Mouse (Mus musculus) midbrain, embryonic 14.5 days (tissue): Measurements from ENCODE around the gene Eif4e2. TPM values are rescaled to one million over a fixed set of nuclear protein-coding genes. Genes with fewer than 3 reads are reported as not detected.

Source experiments
- ATAC-seq: fragments of 200-750 bp; cut with Nextera tagmentation; 2 replicates; pipeline ENCODE4 v1.8.0; 2017; ENCODE audit warnings: moderate number of reproducible peaks, moderate library complexity; ENCODE audit not compliant: low FRiP score, low TSS enrichment
- DNase-seq: peaks from one replicate; pipeline ENCODE4 v3.0.0-alpha.2; 2015
- H3K27ac ChIP-seq: fragments of 300-500 bp; sonication (generic); replicated peaks from 2 replicates; pipeline ENCODE4 v1.5.1; 2014; ENCODE audit warnings: mild to moderate bottlenecking, low read depth, low read length, moderate library complexity
- H3K27me3 ChIP-seq: fragments of 300-500 bp; sonication (generic); 2 replicates; pipeline ENCODE4 v1.6.1; 2014; ENCODE audit warnings: low read length, control low read depth, mixed read lengths; ENCODE audit not compliant: control insufficient read depth, insufficient read depth
- H3K36me3 ChIP-seq: fragments of 300-500 bp; sonication (generic); 2 replicates; pipeline ENCODE4 v1.6.1; 2014; ENCODE audit warnings: low read length, control low read depth; ENCODE audit not compliant: control insufficient read depth, insufficient read depth
- H3K4me1 ChIP-seq: fragments of 300-500 bp; sonication (generic); 2 replicates; pipeline ENCODE4 v1.6.1; 2014; ENCODE audit warnings: mild to moderate bottlenecking, antibody characterized with exemption, low read length, control low read depth; ENCODE audit not compliant: control insufficient read depth, insufficient read depth
- H3K4me2 ChIP-seq: fragments of 300-500 bp; sonication (generic); 2 replicates; pipeline ENCODE4 v1.6.1; 2014; ENCODE audit warnings: mild to moderate bottlenecking, low read length, moderate library complexity
- H3K4me3 ChIP-seq: fragments of 300-500 bp; sonication (generic); replicated peaks from 2 replicates; pipeline ENCODE4 v1.5.1; 2014; ENCODE audit warnings: low read depth, low read length
- H3K9ac ChIP-seq: fragments of 300-500 bp; sonication (generic); replicated peaks from 2 replicates; pipeline ENCODE4 v1.6.1; 2014; ENCODE audit warnings: mild to moderate bottlenecking, low read length, moderate library complexity
- H3K9me3 ChIP-seq: fragments of 300-500 bp; sonication (generic); 2 replicates; pipeline ENCODE4 v1.6.1; 2016; ENCODE audit warnings: low read length, control low read depth, mixed read lengths; ENCODE audit not compliant: control insufficient read depth
- WGBS: fragments of 180-500 bp; shearing (Covaris S2); extraction: QIAGEN DNeasy Blood & Tissue Kit; methylation state at CpG from one replicate; pipeline ENCODE4 v1.1.7; 2014; 5-methylcytosine and 5-hydroxymethylcytosine counted together
- polyA plus RNA-seq: library from polyadenylated mRNA; unstranded; fragments of >200 nt; fragmentation: Nextera tagmentation; extraction: Ambion mirVana; gene quantifications from 2 replicates; pipeline ENCODE4 v1.2.1, GENCODE M21; 2014

Gene Eif4e2
- polyA plus RNA-seq, 1 experiment from 2014 or later, result 75.5 TPM

DNA sequence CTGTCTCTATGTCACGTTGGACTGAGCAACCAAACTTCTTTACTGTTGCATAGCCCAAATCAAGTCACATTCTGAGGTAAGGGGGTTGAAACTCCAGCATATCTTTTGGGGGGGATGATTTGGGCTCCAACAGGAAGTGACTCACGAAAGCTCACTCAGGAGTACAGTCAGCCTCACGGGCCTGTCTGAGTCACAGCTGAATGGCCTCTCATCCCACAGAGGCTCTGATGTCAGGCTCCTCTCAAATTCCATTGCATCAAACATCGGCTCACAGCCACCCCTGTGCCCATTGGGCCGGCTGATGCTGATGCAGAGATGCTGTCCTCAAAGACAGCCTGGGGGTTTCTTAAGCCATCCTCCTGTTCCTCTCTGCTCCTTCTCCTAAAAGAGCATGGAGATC lies 32.8 kb upstream of the Eif4e2 start:
- H3K27ac ChIP-seq, result no peak overlapping the region
- no peaks in the 10 kb centered on the region for H3K9me3 ChIP-seq
- WGBS, result 60% methylated on average over 5 of the region's 5 CpGs

DNA sequence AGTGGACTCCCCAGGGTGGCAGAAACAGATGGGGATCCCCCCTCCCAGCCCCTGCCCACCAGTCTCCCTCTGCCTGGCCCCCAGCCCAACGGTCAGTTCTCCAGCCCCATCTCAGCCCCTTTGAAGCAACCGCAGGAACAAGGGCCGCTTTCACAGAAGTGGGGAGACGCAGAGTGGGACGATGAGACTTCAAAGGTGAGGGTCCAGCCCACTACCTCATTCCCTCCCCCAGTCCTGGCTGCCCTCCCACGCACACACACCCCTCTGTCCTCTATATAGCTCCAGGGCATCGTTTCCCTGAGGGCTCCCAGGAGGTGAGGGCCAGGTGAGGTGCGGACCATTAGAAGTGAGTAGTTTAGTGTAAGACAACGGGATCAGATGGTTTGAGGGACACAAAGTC lies 30.7 kb upstream of the Eif4e2 start, which contains the start of gene Prss56:
Gene Prss56, plus strand, starts transcription at position 301 of the 400 bp plus-strand sequence.
- H3K9me3 ChIP-seq, result no peaks in the 10 kb centered on the region
- DNase-seq, result no peak
- H3K27ac ChIP-seq, result no peak within 1 kb of the TSS
- ATAC-seq, result no peak
- no peaks in the 10 kb centered on the region for H3K36me3 ChIP-seq
- no peak within 1 kb of the TSS for H3K4me3 ChIP-seq
- WGBS, result 72% methylated on average over 9 of the region's 9 CpGs
- no peak within 1 kb of the TSS for H3K4me2 ChIP-seq
- peaks cover 3% of the 10 kb centered on the region; the same call in 1 of the 2 replicates for H3K4me1 ChIP-seq
- peaks cover 33% of the 10 kb centered on the region for H3K27me3 ChIP-seq
- H3K9ac ChIP-seq, result no peak within 1 kb of the TSS

More for the DNA sequence above, 32.8 kb upstream of the Eif4e2 start:
- peaks cover 8% of the 10 kb centered on the region; the same call in 1 of the 2 replicates for H3K4me1 ChIP-seq
- no peak overlapping the region for H3K9ac ChIP-seq
- H3K36me3 ChIP-seq, result no peaks in the 10 kb centered on the region
- H3K4me3 ChIP-seq, result no peak overlapping the region
- no peak for ATAC-seq
- H3K27me3 ChIP-seq, result peaks cover 22% of the 10 kb centered on the region
- DNase-seq, result no peak
- no peak overlapping the region for H3K4me2 ChIP-seq

DNA sequence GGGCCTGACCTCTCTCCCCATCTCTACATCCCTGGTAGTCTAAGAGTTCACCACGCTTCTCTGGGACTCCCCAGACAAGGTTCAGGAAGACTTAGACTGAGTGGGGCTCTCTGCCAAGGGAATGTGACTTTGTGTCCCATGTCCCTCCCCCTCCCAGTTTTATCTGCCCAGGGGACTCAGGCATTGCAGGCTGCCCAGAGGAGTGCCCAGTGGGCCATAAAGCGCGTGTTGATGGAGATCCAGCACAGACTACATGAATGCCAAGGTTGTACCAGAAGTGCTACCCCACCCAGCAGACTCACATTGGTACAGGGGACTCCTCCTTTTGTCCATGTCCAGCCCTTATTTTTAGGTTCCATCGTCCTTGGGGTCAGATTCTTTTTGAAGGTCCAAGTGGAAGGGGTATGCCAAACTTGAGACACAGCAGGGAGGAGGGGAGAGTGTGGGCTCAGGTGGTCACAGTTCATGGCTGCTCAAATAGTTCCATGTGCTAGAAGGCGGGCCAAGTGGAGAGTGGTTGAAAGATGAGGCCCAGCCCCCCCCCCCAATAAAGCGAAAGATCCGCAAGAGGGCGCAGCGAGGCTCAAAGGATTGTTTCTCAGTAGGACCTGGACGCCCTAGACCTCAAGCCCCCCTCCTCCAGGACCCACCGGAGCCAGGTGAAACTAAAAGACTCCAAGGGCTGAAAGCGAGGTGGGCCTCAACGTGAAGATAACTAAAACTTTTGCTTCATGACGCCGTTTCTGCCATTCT lies 29.5 kb upstream of the Eif4e2 start:
- Histone ChIP-seq H3K9me3 (no peaks in the 10 kb centered on the region), H3K4me1 (peaks cover 3% of the 10 kb centered on the region; the same call in 1 of the 2 replicates), H3K4me3 (no peak overlapping the region), H3K4me2 (peak overlapping the region; percentile 32; the same call in 1 of the 2 replicates), H3K27ac (no peak overlapping the region), H3K36me3 (no peaks in the 10 kb centered on the region), H3K27me3 (peaks cover 33% of the 10 kb centered on the region), H3K9ac (no peak overlapping the region)
- WGBS, result 32% methylated on average over 15 of the region's 15 CpGs
- DNase-seq (no peak), ATAC-seq (no peak)

DNA sequence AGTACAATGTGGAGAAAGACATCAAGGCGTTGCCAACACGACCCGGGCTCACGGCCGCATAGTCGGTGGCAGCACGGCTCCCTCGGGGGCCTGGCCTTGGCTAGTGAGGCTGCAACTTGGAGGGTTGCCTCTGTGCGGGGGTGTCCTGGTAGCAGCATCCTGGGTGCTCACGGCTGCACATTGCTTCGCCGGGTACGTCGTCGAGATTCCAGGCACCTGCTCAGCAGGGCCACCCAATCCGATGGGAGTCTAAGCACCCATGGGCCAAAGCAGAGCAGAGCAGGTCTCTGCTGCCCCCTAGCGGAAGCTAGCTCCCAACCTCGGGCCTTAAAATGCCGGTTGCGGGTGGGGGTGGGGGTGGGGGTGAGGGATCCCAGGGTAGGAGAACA lies 29.0 kb upstream of the Eif4e2 start:
- no peaks in the 10 kb centered on the region for H3K9me3 ChIP-seq
- peaks cover 3% of the 10 kb centered on the region; the same call in 1 of the 2 replicates for H3K4me1 ChIP-seq
- H3K27me3 ChIP-seq, result peaks cover 33% of the 10 kb centered on the region
- ATAC-seq, result 0 out of 2 replicates have a peak, but pooled peaks have one; percentile 19
- H3K9ac ChIP-seq, result no peak overlapping the region
- peak; percentile 84 for DNase-seq
- H3K27ac ChIP-seq, result no peak overlapping the region
- WGBS, result 8% methylated on average over 20 of the region's 20 CpGs
- H3K36me3 ChIP-seq, result no peaks in the 10 kb centered on the region
- no peak overlapping the region for H3K4me3 ChIP-seq
- H3K4me2 ChIP-seq, result peak overlapping the region; percentile 32; the same call in 1 of the 2 replicates

DNA sequence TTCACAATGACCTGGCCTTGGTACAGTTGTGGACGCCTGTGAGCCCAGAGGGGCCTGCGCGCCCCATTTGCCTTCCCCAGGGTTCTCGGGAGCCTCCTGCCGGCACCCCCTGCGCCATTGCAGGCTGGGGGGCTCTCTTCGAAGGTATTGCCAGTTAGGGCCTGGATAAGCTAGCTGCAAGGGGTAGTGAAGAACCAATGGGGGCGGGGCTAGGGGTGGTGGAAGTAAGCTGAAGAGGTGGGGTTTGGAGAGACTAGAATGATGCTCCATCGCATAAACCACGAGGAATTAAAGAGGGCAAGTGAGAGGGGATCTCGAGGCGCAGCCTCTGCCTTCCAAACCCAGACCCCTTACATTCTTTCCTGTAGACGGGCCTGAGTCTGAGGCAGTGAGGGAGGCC lies 28.2 kb upstream of the Eif4e2 start:
- Histone ChIP-seq H3K36me3 (no peaks in the 10 kb centered on the region), H3K4me1 (peaks cover 3% of the 10 kb centered on the region; the same call in 1 of the 2 replicates), H3K9me3 (no peaks in the 10 kb centered on the region), H3K9ac (no peak overlapping the region), H3K27ac (no peak overlapping the region), H3K4me3 (no peak overlapping the region), H3K4me2 (no peak overlapping the region), H3K27me3 (peaks cover 33% of the 10 kb centered on the region)
- no peak for ATAC-seq
- no peak for DNase-seq
- WGBS, result 10% methylated on average over 13 of the region's 13 CpGs

DNA sequence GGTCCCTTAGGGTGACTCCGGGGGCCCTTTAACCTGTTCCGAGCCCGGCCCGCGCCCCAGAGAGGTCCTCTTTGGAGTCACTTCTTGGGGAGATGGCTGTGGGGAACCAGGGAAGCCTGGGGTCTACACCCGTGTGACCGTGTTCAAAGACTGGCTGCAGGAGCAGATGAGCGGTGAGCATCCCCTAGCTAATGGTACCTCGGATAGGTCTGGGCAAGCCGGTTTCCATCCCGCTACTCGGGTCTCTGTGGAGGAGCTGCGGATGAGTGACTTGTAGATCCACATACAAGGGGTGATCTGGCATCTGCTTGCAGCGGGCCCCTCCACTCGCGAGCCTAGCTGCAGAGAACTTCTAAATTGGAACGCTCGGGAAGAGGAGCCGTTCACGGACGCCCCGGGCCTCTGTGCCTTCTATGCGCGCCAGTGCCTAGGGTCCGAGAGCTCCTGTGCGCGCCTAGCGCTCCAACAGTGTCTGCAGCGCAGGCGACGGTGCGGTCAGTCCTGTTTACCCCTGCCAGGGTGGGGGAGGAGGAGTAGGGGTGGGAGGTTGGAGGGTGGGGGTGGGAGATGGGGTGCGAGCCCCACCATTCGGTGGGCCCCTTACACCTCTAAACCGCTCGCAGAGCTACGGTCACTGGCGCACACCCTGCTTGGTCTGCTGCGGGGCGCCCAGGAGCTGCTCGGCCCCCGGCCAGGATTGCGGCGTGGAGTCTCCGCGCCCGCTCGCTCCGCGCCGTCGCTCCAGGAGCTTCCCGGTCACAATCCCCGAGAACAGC lies 27.3 kb upstream of the Eif4e2 start:
- H3K4me3 ChIP-seq, result peak overlapping the region; percentile 46
- 1% methylated on average over 54 of the region's 54 CpGs for WGBS
- peak overlapping the region; percentile 76 for H3K4me2 ChIP-seq
- H3K9ac ChIP-seq, result peak overlapping the region; percentile 39
- H3K27ac ChIP-seq, result no peak overlapping the region
- peaks cover 3% of the 10 kb centered on the region; the same call in 1 of the 2 replicates for H3K4me1 ChIP-seq
- DNase-seq (peak; percentile 45), ATAC-seq (peak; percentile 49; the same call in 1 of the 2 replicates)
- no peaks in the 10 kb centered on the region for H3K9me3 ChIP-seq
- H3K27me3 ChIP-seq, result peaks cover 33% of the 10 kb centered on the region
- H3K36me3 ChIP-seq, result no peaks in the 10 kb centered on the region

DNA sequence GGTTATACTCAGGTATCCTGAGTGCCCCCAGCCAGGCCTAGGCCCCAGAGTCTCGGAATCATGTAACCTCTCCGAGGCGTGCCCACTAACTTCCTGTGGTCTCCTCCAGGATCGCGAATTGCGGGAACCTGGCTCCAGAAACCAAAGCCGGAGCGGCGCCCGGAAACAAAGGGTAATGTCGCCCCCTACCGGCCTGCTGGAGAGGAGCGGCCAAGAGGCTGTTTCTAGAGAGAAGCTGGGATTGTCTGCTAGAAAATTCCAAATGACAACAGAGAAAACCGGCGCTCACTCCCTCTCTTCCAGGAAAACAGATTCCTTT lies 26.7 kb upstream of the Eif4e2 start:
- Histone ChIP-seq H3K9ac (peak overlapping the region; percentile 39), H3K9me3 (no peaks in the 10 kb centered on the region), H3K4me3 (peak overlapping the region; percentile 46), H3K36me3 (no peaks in the 10 kb centered on the region), H3K27ac (no peak overlapping the region), H3K27me3 (peaks cover 33% of the 10 kb centered on the region), H3K4me2 (peak overlapping the region; percentile 76), H3K4me1 (peaks cover 3% of the 10 kb centered on the region; the same call in 1 of the 2 replicates)
- peak; percentile 35; the same call in 1 of the 2 replicates for ATAC-seq
- under 1% methylated on average over 15 of the region's 15 CpGs for WGBS
- DNase-seq, result peak; percentile 93

DNA sequence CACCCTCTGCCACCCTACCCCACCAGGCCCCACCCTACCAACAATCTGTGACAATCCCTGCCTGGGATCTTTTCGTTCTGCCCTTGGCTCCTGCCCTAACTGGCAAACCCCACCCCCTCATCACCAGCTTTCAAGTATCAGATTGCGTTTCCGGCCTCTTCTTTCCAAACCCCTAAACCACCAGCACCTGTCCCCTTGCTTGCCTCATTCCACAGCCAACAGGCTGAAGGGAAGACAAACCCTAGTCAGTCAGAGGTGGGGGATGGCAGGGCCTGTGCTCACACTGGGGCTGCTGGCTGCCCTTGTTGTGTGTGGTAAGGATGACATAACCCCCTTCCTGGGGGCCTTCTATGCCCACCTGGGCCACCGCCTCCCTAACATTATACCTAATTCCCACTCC lies 23.3 kb upstream of the Eif4e2 start, which contains the start of gene Chrnd:
Gene Chrnd, plus strand, starts transcription at position 179 of the 400 bp plus-strand sequence.
- ATAC-seq (no peak), DNase-seq (no peak)
- Histone ChIP-seq H3K9me3 (no peaks in the 10 kb centered on the region), H3K4me3 (no peak within 1 kb of the TSS), H3K4me2 (no peak within 1 kb of the TSS), H3K27me3 (peaks cover 15% of the 10 kb centered on the region), H3K36me3 (no peaks in the 10 kb centered on the region), H3K27ac (no peak within 1 kb of the TSS), H3K4me1 (no peaks in the 10 kb centered on the region; the same call in 1 of the 2 replicates), H3K9ac (no peak within 1 kb of the TSS)
- 44% methylated on average over 4 of the region's 4 CpGs for WGBS
